Mouse (Mus musculus) cortical plate, adult 2 months (tissue): Measurements from ENCODE around the gene Zfyve26. TPM values are rescaled to one million over a fixed set of nuclear protein-coding genes. Genes with fewer than 3 reads are reported as not detected.
A peak's percentile ranks its signal among the peaks of the same experiment; 100 is the strongest.
"Not testable (repeated sequence)": the region's sequence is repeated elsewhere in the genome, so short reads cannot be mapped to it uniquely, and the experiment has no call there.

ENCODE experiments used
- H3K27ac ChIP-seq: fragments of 200-500 bp; 2 replicates; pipeline ENCODE4 v1.5.1; 2012; ENCODE audit warnings: low read length, control low read depth, inconsistent platforms; ENCODE audit not compliant: insufficient read depth
- H3K4me1 ChIP-seq: fragments of 200-500 bp; 2 replicates; pipeline ENCODE4 v1.6.1; 2011; ENCODE audit warnings: low read length; ENCODE audit not compliant: control insufficient read depth, insufficient read depth
- H3K4me3 ChIP-seq: fragments of 200-500 bp; 2 replicates; pipeline ENCODE4 v1.5.1; 2011; ENCODE audit warnings: mild to moderate bottlenecking, low read length, control low read depth; ENCODE audit not compliant: insufficient read depth
- CTCF ChIP-seq: fragments of 200-500 bp; IDR thresholded peaks from 2 replicates; pipeline ENCODE4 v1.5.1; 2011; ENCODE audit warnings: mild to moderate bottlenecking, control low read depth, low read length; ENCODE audit not compliant: insufficient read depth; ENCODE audit errors: extremely low read depth
- POLR2A ChIP-seq: fragments of 200-500 bp; IDR thresholded peaks from 2 replicates; pipeline ENCODE4 v1.6.1; 2011; ENCODE audit warnings: mild to moderate bottlenecking, low read length, control low read depth; ENCODE audit not compliant: insufficient read depth; ENCODE audit errors: extremely low read depth
- polyA plus RNA-seq: library from polyadenylated mRNA; depleted of rRNA; stranded (reverse); fragments of >200 nt; gene quantifications from 2 replicates; pipeline ENCODE4 v1.2.3, GENCODE M21; 2012; rRNA removed

The Zfyve26 gene
- 27.4 and 28.3 TPM in 2 replicates for polyA plus RNA-seq

DNA sequence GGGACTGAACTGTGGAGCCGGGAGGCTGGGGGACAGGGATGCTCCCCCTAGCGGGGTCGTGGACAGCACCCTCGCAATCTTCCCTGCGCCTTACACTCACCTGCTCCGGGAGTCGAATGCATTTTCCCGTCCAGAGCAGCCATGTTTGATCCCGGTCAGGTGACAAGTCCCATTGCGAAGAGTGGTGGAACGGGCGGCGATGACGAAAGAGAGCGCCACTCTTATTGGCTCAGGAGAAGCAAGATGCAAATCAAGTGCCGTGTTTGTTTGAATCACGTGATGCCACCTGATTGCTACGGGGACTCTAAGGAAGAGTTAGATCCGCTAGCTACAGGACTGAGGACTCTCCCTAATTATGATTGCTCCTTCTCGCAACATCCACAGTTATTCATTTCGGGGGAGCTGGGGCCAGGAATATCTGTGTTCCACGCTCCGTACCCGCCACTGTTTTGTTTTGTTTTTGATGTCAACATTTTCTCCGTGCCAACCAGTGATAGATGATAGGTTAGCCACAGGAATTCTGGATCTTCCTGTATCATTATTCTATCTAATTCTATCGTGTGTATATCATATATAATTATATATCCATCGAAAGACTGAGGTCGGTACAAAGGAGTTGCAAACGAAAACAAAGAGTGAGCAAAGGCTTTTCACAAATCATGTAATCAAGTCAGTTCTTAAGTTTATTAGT, at the start of gene Zfyve26:
Gene Zfyve26 (minus strand): TSS at position 179 of the 691 bp plus-strand sequence.
- Histone ChIP-seq H3K4me3 (peak within 1 kb of the TSS; percentile 47), H3K4me1 (no peaks in the 10 kb centered on the region; the same call in 1 of the 2 replicates), H3K27ac (no peak within 1 kb of the TSS)
- peak; percentile 90 for TF ChIP-seq POLR2A
- TF ChIP-seq CTCF, result no peak

DNA sequence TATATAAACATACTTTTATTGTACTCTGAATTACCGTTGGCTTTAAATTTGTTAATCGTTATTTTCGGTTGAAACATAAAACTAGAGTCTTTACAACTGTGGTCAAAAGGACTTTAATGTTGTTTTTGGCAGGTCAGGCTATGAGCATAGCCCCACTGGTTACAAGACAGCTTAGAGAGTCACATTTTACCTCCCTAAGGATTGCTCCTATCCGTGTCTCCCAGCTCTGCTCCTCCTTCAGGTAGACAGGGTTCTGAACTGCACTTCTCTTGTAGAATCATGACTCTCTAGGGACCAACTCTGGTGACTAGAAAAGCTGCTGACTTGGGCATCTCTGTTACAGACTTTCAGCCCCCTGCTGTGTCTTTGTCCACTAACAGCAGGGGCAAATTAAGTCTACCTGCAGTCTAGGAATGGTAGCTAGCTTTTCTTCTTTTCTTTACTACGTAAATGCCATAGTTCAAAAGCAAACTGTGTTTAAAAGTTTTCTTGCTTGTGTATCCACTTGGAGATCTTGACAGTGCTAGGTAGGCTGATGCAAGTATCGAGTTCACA, 45.3 kb upstream of the Zfyve26 start:
- Histone ChIP-seq H3K4me3 (no peak overlapping the region), H3K27ac (no peak overlapping the region)
- TF ChIP-seq POLR2A, result no peak
- TF ChIP-seq CTCF, result no peak

DNA sequence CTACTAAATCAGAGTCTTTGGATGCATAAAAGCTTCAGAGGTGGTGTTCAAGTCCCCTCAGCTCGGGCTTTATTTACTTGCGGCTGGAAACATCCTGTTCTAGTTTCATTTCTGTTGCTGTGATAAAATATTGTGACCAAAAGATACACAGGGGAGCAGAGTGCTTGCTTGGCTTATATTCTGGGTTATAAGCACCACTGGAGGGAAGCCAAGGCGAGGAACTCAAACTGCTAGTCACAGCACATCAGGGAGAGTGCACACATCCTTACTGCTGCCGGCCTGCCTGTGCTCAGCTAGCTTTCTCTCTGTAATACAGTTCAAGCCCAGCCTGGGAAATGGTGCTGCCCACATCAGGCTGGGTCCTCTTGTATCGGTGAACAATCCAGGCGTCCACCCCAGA, 44.4 kb upstream of the Zfyve26 start:
- TF ChIP-seq POLR2A (no peak), CTCF (no peak)
- no peak overlapping the region for H3K27ac ChIP-seq
- H3K4me3 ChIP-seq, result no peak overlapping the region
- H3K4me1 ChIP-seq, result peaks cover 1% of the 10 kb centered on the region; the same call in 1 of the 2 replicates

More for the DNA sequence above, 45.3 kb upstream of the Zfyve26 start:
- peaks cover 1% of the 10 kb centered on the region; the same call in 1 of the 2 replicates for H3K4me1 ChIP-seq

DNA sequence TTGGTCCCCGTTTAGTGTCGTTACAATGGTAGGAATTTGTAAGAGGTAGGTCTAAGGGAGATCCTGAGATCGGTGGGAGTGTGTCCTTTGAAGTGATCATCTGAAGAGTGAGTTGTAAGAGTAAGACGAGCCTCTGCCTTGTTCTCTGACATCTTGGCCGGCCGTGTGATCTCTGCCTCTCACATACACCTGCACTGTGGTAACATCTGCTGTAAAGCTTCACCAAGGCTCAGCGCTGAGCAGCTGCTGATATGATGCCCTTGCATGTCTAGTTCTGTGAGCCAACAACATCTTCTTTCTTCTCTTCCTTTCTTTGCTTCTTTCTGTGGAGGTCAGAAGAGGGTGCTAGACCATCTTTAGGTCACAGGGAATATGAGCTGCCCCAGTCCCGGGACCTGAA, 42.7 kb upstream of the Zfyve26 start:
- TF ChIP-seq CTCF, result no peak
- no peak for TF ChIP-seq POLR2A
- Histone ChIP-seq H3K27ac (no peak overlapping the region), H3K4me1 (peaks cover 1% of the 10 kb centered on the region; the same call in 1 of the 2 replicates), H3K4me3 (no peak overlapping the region)

DNA sequence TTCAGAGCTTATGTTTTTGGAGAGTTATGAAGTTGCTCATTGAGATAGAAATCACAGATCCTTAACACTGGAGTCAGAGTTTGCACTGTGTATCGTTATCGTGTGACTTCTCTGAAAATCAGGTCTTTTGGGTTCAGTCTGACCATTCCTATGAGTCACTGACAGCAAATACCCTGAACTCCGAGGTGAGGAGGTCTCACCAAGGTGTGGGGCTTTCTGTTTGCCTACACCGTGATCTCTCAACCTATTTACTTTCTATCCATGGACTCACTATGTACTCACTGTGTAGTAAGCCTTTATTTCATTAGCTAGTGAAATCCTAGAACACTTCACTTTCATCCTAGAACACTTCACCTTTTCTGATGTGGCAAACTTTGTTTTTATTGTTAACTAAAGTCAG, 35.6 kb upstream of the Zfyve26 start:
- no peaks in the 10 kb centered on the region for H3K4me1 ChIP-seq
- no peak overlapping the region for H3K27ac ChIP-seq
- no peak overlapping the region for H3K4me3 ChIP-seq
- TF ChIP-seq POLR2A (no peak), CTCF (no peak)

DNA sequence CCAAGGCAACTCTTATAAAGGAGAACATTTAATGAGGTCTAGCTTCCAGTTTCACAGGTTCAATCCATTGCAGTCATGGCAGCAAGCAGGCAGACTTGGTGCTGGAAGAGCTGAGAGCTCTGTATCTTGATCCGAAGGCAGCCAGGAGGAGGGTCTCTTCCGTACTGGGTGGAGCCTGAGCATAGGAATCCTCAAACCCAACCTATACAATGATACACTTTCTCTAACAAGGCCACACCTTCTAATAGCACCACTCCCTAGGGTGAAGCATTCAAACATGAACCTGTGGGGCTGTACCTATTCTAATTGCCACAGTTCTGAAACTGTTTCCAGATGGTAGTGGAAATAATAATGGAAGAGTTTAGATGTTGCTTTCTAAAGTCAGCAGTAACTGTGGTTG, 34.5 kb upstream of the Zfyve26 start:
- Histone ChIP-seq H3K4me3 (no peak overlapping the region), H3K4me1 (no peaks in the 10 kb centered on the region), H3K27ac (no peak overlapping the region)
- TF ChIP-seq CTCF (no peak), POLR2A (no peak)

DNA sequence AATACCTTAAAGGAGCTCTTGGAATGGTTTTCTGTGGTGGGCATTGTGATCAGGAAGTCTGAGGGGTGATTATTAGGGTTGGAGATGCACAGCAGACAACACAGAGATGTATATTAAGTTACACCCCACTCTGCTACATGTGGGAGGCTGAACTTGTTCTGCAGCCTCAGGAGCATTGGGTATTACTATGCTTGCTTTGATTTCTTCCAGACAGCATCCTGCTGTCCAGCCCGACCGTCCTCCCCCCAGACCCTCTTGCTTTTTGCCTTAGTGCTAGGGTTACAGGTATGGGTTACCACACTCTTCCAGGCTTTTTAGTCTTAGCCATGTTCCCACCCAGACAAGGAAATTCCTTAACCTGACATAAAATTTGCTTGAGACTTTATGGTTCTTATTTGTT, 31.8 kb upstream of the Zfyve26 start:
- Histone ChIP-seq H3K27ac (no peak overlapping the region), H3K4me3 (no peak overlapping the region), H3K4me1 (no peaks in the 10 kb centered on the region)
- no peak for TF ChIP-seq CTCF
- no peak for TF ChIP-seq POLR2A

- no peak overlapping the region for H3K4me3 ChIP-seq
- TF ChIP-seq POLR2A (no peak), CTCF (no peak)
- no peak overlapping the region for H3K27ac ChIP-seq
- H3K4me1 ChIP-seq, result no peaks in the 10 kb centered on the region
Measured at GRCm38 (mm10) chr12:79326745-79327144, 30.6 kb upstream of the Zfyve26 start.

- no peak overlapping the region for H3K4me3 ChIP-seq
- no peak for TF ChIP-seq CTCF
- TF ChIP-seq POLR2A, result no peak
- H3K4me1 ChIP-seq, result no peaks in the 10 kb centered on the region
- H3K27ac ChIP-seq, result no peak overlapping the region
Measured at GRCm38 (mm10) chr12:79326236-79326635, 30.1 kb upstream of the Zfyve26 start.

DNA sequence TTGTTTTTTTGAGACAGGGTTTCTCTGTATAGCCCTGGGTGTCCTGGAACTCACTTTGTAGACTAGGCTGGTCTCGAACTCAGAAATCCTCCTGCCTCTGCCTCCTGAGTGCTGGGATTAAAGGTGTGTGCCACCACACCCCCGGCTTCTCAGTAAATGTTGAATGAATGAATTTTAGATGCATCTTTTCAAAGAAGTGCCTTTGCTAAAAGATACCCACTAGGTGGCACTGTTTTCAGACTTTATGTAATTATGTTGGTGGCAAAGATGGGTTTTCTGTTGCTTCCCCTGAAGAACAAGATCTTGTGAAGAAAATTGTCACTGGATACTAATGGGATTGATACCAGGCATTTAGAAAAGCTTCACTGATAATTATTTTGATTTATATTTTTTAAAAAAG, 26.4 kb upstream of the Zfyve26 start:
- H3K4me1 ChIP-seq, H3K27ac ChIP-seq, H3K4me3 ChIP-seq: not testable (repeated sequence)

DNA sequence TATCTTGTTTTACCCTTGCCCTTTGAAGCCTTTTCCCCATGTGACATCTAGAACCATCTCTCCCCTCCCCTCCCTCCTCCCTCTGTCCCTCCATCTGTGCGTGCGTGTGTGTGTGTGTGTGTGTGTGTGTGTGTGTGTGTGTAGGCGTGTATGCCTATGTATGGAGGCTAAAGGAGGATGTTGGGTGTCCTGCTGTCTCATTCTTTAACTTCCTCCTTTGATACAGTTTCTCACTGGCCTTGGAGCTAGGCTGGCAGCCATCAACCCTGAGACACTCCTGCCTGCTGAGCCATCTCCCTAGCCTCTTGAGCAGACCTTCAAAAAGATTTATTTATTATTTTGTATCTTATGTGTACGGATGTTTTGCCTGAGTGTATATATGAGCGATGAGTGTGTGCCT, 24.8 kb upstream of the Zfyve26 start:
- Histone ChIP-seq H3K4me3 (no peak overlapping the region), H3K4me1 (no peaks in the 10 kb centered on the region), H3K27ac (no peak overlapping the region)
- TF ChIP-seq CTCF (no peak), POLR2A (no peak)
